8 mouse cellular contexts compared by ENCODE assay signal in genomic region chr8:9975898-9976611, GRCm38 (mm10). TPM values are rescaled to one million over a fixed set of nuclear protein-coding genes. Genes with fewer than 3 reads are reported as not detected.
A peak's percentile ranks its signal among the peaks of the same experiment; 100 is the strongest.
DNase-seq lines count a peak whose midpoint lies in the region; ATAC-seq lines count a peak whose summit lies in the region.

No protein-coding gene starts in this region.

- peak overlapping the region; percentile 72 for H3K9ac ChIP-seq in hindbrain, embryonic 15.5 days

- under 1% methylated on average over 47 of the region's 47 CpGs for WGBS in hindbrain, embryonic 15.5 days

- no peaks in the 10 kb centered on the region for H3K9me3 ChIP-seq in hindbrain, embryonic 15.5 days

- DNase-seq in T-cell, adult 2 months (ENCODE audit: low spot score), result peak; percentile 99
- peak; percentile 98 for DNase-seq in cerebellum, postnatal 36 days
- peak; percentile 97 to 99 for DNase-seq in frontal cortex, postnatal 36 days (ENCODE audit: low spot score in 2 of 2)
- DNase-seq in left cerebral cortex, adult 11 months (ENCODE audit: low spot score), result peak; percentile 98
- DNase-seq in lung, postnatal 4 days, result peak; percentile 99 to 100
- DNase-seq in retina, postnatal 7 days (ENCODE audit: low read depth, low spot score), result peak; percentile 96
- DNase-seq in urinary bladder, adult 2 months (ENCODE audit: low spot score), result peak; percentile 96

- peak overlapping the region; percentile 77 for H3K4me3 ChIP-seq in hindbrain, embryonic 15.5 days

- peak; percentile 96 for ATAC-seq in hindbrain, embryonic 15.5 days (ENCODE audit: low FRiP score, low read depth)

- peaks cover 25% of the 10 kb centered on the region for H3K36me3 ChIP-seq in hindbrain, embryonic 15.5 days

- H3K27me3 ChIP-seq in hindbrain, embryonic 15.5 days, result no peaks in the 10 kb centered on the region

- H3K27ac ChIP-seq in hindbrain, embryonic 15.5 days (replicated peaks), result peak overlapping the region; percentile 69

- peak overlapping the region; percentile 62 for H3K4me2 ChIP-seq in hindbrain, embryonic 15.5 days

- peaks cover 46% of the 10 kb centered on the region for H3K4me1 ChIP-seq in hindbrain, embryonic 15.5 days (replicated peaks)

RNA-seq across cellular contexts. Expression of gene Lig4, which starts 1.4 kb away (rescaled TPM):
- 10.0 and 10.6 TPM in 2 replicates for polyA plus RNA-seq in hindbrain, embryonic 15.5 days (2015; fragmentation: Nextera tagmentation; extraction: Ambion mirVana)
- polyA plus RNA-seq in urinary bladder, adult 2 months (2012; rRNA removed), result 4.6 and 4.7 TPM in 2 replicates

RNA-seq across cellular contexts. Expression of gene Abhd13, which starts 1.5 kb away (rescaled TPM):
- polyA plus RNA-seq in hindbrain, embryonic 15.5 days (2015; fragmentation: Nextera tagmentation; extraction: Ambion mirVana), result 13.6 and 15.0 TPM in 2 replicates
- 12.3 and 13.5 TPM in 2 replicates for polyA plus RNA-seq in urinary bladder, adult 2 months (2012; rRNA removed)

RNA-seq across cellular contexts. Expression of gene Tnfsf13b, which starts 30.2 kb away (rescaled TPM):
- 0.42 and 0.86 TPM in 2 replicates for polyA plus RNA-seq in hindbrain, embryonic 15.5 days (2015; fragmentation: Nextera tagmentation; extraction: Ambion mirVana)
- 13.0 and 17.8 TPM in 2 replicates for polyA plus RNA-seq in urinary bladder, adult 2 months (2012; rRNA removed)

Comparison
In these comparisons a context has a peak if more than half of its experiments do, and no peak if none do; other contexts are left out.
1. Peak in every context shown above with its lines: DNase-seq, ATAC-seq, H3K4me3 ChIP-seq and H3K27ac ChIP-seq.